Mouse (Mus musculus) bone marrow macrophage, adult 2 months (primary cell): ENCODE results near the gene Adamtsl1.

Source experiments
- CTCF ChIP-seq: IDR thresholded peaks from 2 replicates; pipeline ENCODE4 v1.5.1; 2012; ENCODE audit warnings: low read depth, mild to moderate bottlenecking, low read length, moderate library complexity
- POLR2A ChIP-seq: IDR thresholded peaks from 2 replicates; pipeline ENCODE4 v1.6.1; 2012; ENCODE audit warnings: mild to moderate bottlenecking, low read depth, low read length, borderline replicate concordance

- TF ChIP-seq CTCF, result no peak
- TF ChIP-seq POLR2A, result no peak
Measured at GRCm38 (mm10) chr4:86178116-86178515, 664.1 kb downstream of the Adamtsl1 start.
